Mouse (Mus musculus) urinary bladder, postnatal 25 days (tissue): ENCODE measurements around the gene Irx6.
A peak's percentile ranks its signal among the peaks of the same experiment; 100 is the strongest.

ENCODE experiments used
- DNase-seq: peaks from one replicate; pipeline ENCODE4 v3.0.0; 2022; ENCODE audit warnings: low spot score

Irx6 gene

DNA sequence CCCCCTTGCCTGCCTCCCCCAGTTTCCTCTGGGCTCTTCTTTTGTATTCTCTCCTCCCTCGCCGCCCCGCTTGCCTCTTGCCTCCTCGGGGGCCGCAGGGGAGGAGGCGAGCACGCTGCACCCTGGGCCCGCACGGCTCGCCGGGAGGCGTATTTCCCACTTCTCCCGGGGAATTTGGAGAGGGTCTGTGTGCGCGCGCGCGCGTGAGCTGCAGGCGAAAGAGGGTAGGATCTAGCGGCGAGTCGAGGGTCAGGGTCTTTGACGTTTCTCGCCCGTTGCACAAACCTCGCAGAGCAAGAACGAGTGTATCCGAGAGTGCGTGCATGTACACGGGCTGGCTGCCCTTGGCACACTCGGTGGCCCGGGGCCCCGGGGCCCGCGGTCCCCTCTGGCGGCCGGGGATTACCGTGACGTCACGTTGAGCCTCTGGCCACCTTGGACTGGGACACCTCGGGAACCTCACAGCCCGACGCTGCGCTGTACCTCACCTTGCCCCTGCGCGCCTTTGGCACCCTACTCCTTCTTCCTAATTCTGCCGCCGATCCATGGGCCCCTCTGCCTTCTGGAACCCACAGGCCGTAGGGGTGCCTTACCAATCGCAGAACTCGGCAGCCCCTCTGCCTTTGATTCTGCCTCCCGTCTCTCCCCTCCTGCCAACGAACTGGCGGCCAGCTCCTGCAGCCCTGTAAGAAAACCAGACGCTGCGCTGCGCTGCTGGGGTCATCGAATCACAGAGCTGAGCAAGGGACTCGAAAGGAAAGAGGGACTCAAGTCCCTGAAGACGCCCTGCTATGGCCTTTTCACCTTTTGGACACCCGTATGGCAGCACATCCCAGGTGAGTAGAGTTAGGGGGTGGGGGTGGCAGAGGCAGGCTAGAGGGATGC, at the start of gene Irx6:
Irx6 (plus strand) TSS at position 45 of the 885 bp plus-strand sequence.
- no peak for DNase-seq

GRCm38 (mm10) chr8:92628711-92629650, 45.1 kb upstream of the Irx6 start:
- DNase-seq = no peak

DNA sequence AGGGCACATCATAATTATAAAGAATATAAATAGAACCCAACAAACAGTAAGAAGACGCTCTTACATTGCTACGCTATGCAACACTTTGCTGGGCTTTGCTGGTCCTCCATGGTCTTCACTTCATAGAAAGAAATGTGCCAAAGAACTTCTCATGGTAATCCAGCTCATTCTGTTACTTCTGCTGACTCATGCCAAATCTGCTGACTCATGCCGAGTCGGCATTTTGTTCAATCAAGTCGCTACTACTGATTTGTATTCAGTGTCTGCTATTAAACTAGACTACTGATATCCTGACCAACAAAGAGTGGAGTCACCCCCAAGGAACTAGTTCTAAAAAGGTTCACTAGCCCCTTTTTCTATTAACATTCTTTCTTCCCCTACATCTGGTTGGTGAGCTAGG, 40.9 kb upstream of the Irx6 start:
- DNase-seq = no peak

GRCm38 (mm10) chr8:92640820-92641219, 33.3 kb upstream of the Irx6 start:
- DNase-seq = no peak

GRCm38 (mm10) chr8:92646637-92647036, 27.5 kb upstream of the Irx6 start:
- peak; percentile 3 for DNase-seq

- DNase-seq = no peak
Measured at GRCm38 (mm10) chr8:92664207-92664606, 9.9 kb upstream of the Irx6 start.

GRCm38 (mm10) chr8:92670236-92670635, 3.9 kb upstream of the Irx6 start:
- DNase-seq = no peak

DNA sequence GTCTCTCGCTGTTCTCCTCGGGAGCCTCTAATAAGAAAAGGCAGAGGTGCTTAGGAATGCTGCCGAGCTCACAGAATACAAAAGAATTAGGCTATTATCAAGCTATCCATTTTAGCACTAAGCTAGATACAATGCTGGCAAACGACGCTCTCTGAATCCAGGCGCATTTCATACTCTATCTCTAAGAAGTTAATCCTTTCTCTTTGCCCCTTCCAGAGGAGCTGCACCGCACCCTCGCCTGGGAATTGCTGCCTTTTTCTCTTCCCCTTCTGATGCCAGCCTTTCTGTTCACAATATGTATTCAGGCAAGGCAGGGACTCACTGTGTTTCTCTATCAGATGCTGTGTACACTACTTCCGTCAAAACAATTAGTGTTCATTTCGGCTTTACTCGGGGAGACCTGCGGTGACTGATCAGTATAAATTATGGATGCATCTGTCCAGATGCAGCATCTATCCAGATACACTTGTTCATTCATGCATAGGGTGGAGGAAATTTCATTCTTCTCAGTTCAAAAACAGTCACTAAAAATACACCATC, 3.4 kb upstream of the Irx6 start:
- DNase-seq = no peak

DNA sequence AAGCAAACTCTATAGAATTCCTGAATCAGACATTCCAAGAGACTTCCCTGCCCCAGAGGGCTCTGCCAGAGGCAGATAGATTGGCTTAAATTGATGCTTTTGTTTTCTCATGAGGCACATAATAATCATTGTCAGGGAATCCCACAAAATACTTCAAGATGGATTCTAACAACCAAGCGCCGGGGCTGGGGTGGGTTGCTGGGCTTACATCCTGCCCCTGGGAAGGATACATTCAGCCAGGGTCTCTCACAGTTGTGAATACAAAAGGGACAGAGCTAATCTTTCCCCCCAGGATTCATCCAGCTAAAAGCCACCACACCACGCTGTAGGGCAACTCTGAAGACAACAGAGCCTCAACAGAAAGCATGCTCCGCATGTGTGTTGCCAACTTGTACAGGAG, 2.2 kb upstream of the Irx6 start:
- no peak for DNase-seq

DNA sequence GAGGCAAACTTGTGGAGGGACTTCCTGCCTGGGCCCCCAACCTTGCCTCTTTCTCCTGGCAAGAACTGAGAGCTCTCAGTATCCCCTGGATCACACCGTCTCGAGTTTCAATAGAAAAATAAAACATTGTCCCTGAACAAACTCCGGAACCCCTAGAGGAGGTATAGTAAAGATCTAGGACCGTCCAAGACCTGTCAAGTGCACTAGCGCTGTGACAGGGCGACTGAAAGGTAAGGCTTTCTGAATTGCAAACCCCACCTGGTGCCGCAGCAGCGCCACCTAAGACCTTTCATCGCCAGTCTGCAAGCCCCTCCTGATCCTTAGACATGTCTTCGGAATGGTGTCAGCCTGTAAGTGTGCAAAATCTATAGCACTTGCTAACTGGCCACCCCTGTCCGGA, 987 bp upstream of the Irx6 start:
- DNase-seq = no peak

- DNase-seq = peak; percentile 11
Measured at GRCm38 (mm10) chr8:92673555-92674243, 389 bp upstream of the Irx6 start.

DNA sequence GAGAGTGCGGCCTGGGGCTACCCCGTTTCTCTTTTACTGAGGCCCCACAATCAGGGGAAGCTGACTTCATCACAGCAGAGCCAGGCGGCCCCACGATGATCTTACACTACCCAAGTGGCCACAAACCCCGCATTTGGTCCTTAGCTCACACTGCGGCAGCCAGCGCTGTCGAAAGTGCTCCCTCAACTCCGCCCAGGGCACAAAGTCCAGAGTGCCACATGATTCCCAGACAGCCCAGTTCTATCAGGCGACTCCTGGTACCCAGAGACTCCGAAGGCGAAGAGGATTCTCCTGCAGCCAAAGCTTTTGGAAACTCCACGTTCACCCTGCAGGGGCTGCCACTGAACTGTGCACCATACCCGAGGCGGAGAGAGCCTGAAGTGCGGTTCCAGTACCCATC, 4.3 kb downstream of the Irx6 start:
- DNase-seq = no peak

- DNase-seq = no peak
Measured at GRCm38 (mm10) chr8:92697361-92697760, 23.3 kb downstream of the Irx6 start.

DNA sequence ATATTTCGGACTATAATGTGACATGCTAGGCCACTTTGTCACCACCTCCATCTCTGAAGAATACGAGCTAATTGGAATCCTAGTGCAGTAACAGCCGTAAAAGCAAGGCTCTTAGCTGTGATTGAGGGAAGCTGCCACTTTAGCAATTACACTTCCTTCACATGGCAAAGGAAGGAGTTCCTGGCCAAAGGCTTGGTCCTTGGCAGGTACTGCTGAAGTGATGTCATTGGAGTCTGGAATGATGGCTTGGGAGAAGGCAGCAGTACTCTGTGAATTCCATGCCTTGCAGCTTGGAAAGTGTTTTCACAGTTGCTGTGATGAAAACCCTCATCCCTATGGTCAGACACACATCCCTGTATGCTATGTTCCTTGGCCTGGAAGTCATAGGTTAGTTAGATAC, 24.3 kb downstream of the Irx6 start:
- no peak for DNase-seq

DNA sequence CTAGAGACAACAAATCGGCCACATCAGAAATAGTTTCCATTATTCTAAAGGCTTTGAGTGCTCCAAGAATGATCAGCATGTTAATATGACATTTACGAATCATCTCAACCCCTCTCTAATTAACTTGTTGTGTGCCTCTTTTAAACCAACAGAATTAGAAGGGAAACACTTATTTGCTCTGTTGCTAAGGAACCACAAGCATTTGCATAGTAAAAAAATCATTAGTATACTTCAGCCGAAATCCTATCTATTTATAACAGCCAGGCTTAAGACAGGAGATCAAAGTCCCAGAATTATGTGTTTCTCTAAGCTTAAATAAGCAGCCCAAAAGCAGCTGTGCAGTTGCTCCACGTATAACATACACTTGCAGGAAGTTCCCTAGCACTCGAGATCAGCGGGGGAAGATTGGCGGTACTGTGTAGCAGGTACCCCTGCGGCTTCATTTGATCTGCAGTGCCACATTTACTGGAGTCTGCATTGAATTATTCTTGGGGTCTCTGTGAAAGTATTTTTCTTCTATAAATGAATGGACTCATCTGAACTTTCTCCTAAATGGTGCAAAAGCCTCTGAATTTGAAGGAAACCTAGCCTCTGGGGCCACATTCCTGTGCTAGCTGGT, 25.9 kb downstream of the Irx6 start:
- DNase-seq = no peak

DNA sequence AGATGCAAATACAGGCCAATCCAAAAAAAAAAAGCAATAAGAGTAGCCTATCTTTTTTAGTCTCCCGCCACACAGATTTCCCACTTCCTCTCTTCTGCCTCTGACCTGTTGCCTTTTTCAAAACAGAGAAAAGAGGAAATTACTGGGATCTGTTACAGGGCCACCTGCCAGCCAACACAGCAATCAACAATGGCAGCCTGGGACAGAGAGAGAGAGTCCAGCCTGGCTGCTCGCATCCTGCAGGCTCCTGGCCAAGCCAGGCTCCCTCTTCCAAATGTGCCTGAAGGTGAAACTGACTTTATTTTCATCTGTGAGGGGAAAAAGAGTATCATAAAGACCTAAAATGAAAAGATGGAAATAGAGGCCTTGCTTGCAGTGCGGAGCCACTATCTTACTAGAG, 29.3 kb downstream of the Irx6 start:
- DNase-seq = no peak

- DNase-seq = no peak
Measured at GRCm38 (mm10) chr8:92706311-92706710, 32.2 kb downstream of the Irx6 start.

- no peak for DNase-seq
Measured at GRCm38 (mm10) chr8:92713286-92713685, 39.2 kb downstream of the Irx6 start.

DNA sequence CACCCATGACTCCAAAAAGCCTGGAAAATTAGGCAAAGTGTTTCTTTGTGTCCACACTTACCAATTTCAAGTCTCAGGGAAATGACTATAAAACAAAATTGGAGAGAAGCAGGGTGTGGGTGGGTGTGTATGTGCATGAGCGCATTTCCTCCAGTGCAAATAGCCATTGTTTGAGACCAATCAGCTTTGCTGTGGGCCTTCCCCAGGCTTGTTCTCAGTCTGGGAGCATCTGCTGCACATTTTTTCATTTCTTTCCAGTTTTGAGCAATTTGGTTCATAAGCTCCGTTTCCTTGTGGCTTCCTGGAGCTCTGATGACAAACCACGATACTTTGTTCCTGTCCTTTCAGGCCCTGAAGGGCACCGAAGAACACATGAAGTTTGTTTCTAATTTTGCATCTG, 43.3 kb downstream of the Irx6 start:
- no peak for DNase-seq

GRCm38 (mm10) chr8:92718057-92718456, 44.0 kb downstream of the Irx6 start:
- DNase-seq = no peak

- DNase-seq = peak; percentile 7
Measured at GRCm38 (mm10) chr8:92721266-92721935, 47.3 kb downstream of the Irx6 start.
